Mouse (Mus musculus) adipocyte (in vitro differentiated cells): ENCODE data around the gene Nckap5.
"Not testable (repeated sequence)": the region's sequence is repeated elsewhere in the genome, so short reads cannot be mapped to it uniquely, and the experiment has no call there.

Experiments used
- DNase-seq: peaks from one replicate; pipeline ENCODE4 v3.0.0-alpha.2; 2016; ENCODE audit warnings: low spot score

Gene Nckap5

DNA sequence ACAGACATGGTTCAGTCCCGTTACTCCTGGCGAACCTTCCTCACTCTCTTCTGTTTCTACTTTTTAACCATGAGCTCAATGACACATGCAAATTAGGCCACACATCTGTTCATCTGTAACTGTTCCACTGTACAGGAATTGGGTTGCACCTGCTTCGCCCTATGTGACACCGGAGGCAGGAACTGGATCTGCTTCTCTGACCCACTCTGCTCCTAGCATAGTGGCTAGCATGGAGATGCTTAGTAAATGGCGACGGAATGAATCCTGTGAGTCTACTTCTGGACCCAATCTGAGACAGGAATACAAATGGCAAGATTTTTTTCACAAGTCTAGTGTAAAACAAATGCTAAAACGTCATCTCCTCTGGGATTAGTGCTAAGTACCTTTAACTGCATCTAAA lies 663.1 kb downstream of the Nckap5 start:
- no peak for DNase-seq

DNA sequence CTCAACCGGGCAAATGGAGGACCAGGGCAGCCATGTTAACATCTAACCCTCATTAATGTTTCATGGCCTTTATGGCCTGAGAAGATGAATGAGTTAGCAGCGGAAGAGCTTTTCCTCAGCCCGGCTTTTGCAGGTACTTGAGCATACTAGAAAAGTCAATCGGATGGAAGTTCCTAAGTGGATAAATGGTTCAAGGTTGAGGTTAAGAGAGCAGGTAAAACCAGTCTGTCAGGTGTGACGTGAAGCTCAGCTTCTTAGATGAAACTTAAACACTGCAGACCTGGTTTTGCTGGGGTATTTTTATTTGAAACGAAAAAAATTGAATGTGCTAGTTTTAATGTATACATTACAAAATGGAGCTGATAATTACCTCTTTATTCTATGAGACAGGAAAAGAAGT lies 671.3 kb downstream of the Nckap5 start:
- DNase-seq = no peak

DNA sequence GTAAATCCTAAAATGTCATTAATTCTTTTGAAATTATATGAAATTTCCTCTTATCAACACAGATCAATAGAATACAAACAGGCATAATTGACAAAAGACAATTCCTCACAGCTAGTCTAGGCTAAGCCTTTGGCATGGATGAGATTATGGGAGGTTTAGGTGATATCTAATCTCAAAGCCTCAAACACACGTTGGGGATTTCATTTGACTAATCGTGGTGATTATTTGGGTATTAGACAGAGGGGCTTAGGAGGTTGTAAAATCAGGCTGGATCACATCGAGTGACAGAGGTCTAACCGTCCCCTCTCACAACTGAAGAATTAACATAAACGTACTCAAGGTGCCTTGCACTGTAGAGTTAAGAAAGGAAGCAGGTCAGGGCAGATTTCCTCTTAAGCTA lies 674.8 kb downstream of the Nckap5 start:
- no peak for DNase-seq

DNA sequence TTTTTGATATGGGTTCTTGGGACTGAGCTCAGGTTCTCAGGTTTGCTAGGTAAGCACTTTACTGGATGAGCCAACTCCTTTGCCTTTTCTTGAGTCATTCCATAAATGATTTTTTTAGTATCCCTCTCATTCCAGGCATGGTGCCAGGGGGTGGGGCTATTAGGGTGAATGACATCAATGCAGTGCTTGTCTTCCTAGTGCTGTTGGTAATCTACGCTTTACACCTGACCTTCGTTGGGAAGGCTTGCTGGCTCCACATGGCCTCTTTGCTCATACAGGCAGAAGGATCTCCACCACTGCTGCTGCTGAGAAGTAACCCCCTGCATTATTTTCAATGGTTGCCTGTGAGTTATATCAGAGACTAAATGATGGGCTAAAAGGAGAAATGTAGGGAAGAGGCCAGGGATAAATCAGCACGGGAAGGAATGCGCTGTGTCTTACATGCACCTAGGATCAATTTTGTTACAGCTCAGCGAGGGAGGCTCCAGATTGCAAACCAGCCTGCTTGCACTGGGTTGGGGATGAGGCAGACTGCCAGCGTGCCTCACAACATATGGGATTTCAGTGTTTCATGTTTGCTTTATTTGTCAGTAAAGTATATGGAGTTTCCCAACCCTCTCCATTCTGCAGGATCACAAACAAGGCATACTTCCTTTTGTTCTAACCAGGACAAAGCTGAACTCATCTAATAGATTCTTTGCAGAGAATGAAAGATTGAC lies 676.9 kb downstream of the Nckap5 start:
- peak; percentile 2 for DNase-seq

DNA sequence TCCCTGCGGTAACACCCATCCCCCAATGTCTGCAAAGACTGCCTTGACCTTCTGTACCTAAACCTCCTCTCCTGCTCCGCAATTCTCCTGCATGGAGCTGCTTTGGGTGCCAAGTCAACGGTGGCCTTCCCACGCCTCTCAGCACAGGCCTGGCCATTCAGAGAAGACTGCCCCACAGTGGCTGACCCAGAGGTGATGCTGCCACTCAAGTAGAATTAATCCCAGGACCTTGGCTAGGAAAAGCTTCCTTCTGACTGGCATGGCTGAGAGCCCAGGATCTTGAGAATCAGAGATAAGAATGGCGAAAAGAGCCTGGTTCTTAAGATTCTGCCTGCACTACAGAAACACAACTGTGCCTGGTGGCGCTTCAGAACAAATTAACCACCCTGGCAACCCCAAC lies 678.4 kb downstream of the Nckap5 start:
- DNase-seq = peak; percentile 3

DNA sequence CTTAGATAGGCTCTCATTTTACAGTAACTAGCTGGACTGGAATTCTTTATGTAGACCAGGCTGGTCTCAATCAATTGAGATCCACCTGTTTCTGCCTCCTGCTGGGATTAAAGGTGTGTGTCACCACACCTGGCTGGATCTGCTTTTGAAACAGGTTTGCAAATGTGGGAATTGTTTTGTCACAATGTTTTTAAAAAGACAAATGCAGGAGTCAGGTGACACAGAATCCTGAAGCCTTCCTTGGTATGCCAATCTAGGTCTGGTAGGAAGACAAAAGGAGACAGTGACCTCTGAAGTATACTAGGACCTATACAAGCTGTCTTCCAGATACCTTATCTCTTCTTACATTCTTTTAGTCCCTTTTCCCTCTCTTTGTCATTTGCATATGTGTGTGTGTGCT lies 680.6 kb downstream of the Nckap5 start:
- DNase-seq = no peak

DNA sequence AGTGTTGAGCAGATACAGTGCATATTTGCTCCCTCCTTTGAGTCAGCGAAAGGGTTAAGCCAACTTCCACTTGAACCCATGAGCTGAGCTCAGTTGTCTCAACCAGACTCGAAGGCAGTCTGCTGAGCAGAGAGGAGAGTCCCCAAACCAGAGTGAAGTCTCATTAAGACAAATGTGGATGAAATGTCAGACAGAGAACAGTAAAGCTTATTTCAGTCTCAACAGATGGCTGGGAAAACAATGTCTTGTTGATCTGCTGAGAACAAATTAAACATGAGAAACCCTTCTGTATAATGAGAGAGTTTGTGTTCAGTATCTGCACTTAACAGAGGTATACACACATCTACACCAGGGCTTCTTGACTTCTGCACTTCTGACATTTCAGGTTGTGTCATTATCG lies 694.9 kb downstream of the Nckap5 start:
- no peak for DNase-seq

DNA sequence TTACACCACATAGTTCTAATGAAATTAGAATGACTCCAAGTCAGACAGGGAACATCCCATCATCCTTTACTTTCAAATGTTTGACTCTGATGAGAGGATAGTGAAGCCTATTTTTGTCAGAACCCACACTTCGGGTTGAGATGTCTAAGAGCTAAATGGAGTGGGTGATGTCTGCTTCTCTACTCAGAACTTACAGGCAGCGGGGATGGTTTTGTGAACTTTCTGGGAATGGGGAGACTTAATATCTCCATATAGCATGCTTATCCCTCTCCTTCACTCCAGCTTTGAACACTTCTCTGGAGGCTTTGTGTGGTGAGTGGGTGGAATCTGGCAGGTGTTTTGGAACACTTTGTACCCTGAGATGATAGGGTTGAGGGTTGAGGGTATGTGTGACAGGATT lies 698.3 kb downstream of the Nckap5 start:
- no peak for DNase-seq

DNA sequence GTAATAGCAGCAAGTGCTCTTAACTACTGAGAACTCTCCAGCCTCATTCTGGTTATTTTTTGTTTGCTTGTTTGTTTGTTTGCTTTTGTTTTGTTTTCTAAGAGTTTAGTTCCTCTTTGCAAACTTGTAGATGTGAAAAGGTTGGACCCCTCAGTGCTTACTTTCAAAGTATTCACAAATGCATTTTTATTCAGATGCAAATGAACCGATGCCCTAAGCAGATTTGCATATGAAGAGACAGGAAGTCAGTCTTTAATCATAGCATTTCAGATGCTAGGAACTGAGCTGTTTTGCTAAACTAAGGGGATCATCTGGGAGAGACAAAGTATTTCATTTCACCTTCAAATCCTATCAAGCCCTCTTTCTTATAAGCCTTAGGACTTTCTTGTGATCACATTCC lies 701.5 kb downstream of the Nckap5 start:
- no peak for DNase-seq

DNA sequence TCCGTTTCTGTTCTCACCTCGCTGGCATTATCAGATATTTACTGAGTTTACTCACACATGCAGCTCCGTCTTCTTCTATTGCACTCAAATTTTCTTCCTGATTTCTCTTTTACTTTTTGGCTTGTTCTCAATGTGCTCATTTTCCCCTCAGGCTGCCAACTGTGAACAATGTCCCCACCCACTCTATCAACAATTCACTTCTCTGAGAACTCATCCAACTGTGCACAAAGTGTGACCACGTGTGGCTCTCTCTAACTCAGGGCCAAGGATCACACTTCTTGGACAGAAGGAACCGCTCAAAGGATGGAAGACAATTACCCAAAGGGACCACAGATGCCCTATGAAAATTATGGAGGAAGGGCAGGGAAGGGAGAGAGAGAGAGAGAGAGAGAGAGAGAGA lies 707.5 kb downstream of the Nckap5 start:
- DNase-seq = peak; percentile 25

DNA sequence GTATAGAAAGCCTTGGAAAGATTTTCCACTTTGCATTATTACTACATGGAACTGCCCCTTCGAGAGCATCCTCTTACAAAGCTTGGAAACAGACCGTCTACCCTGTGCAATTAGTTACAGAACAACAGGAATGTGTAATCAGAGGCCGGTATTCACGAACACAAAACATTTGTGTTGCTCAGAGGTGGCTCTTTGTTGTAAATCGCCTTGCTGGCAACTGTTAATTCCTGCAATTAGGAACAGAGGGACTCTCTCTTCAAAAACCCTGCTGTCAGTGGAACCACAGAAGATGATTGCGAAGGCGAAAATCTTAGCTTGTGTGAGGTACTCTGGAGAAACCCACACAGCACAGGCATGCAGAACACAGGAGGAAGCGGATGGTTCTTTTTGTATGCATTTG lies 710.1 kb downstream of the Nckap5 start:
- no peak for DNase-seq

DNA sequence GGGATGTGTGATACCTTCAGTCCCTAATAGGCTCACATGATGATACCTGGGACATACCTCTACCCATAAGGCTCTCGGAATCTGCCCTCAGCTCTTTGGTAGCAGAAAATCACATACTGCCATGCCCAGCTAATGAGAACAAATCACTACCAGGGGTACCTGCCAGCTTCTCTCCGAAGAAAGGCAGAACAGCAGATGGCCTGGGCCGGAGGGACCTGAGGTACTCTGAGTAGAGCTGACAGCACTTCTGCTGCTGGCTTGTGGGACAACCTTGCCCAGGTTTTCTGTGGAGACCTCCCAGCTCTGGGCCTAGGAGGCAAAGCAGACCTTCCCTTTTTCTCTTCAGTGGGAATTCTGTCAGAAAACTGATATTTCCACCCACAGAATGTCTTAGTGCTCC lies 714.6 kb downstream of the Nckap5 start:
- DNase-seq = no peak

DNA sequence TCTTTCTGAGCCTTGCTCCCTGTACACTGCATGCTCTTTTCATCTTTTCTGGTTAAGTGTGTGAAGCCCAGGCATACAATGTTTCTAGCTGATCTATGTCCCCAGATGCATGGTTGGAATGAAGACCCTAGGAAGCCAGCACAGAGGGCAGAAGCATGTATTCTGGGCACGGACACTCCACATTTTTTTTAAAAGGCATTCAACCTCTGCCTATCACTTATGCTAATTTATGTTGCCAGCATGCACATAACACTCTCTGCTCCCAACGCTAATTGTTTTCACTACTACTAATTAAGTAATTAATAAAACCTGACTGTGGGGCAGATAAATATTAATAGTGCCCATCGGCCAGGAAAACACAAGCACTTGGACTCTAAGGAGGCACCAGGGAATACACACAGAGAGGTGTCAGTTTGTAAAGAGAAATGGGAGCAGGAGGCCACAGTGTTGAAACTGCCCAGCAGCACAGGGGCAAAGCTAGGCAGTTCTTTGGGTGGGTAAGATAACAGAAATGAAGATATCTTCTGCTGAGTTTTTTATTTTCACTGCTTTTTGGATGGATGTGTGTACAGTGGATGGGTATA lies 724.8 kb downstream of the Nckap5 start:
- no peak for DNase-seq

DNA sequence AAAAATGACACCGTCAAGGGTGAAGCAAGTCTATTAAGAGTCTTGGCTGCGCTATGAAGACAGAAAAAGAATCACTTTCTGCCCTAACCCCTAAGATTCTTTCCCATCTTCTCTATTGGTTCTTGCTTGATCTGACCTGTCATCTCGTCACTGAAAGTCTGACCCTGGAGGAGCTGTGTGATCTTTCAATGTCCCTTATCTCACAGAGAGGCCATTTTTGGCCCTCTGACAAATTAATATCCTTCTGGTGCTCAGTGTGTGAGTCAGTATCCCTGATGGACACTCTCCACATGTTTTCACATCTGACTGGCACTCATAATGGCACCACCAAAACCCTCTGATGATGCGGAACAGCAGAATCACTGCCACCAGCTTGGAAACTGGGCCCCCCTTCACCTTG lies 736.3 kb downstream of the Nckap5 start:
- no peak for DNase-seq

DNA sequence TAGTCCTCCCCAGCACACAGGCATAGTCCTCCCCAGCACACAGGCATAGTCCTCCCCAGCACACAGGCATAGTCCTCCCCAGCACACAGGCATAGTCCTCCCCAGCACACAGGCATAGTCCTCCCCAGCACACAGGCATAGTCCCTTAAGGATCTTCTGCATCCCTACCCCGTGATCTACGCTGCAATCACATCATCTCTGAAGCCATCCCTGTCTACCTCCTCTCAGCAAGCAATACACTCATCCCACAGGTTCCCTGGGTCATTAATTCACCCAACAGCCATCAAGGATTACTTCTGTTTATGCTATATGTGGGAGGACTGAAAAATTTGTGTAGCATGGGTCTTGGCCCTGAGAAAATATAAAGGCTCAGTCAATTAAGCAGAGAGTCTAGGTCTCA lies 738.6 kb downstream of the Nckap5 start:
- DNase-seq = not testable (repeated sequence)

DNA sequence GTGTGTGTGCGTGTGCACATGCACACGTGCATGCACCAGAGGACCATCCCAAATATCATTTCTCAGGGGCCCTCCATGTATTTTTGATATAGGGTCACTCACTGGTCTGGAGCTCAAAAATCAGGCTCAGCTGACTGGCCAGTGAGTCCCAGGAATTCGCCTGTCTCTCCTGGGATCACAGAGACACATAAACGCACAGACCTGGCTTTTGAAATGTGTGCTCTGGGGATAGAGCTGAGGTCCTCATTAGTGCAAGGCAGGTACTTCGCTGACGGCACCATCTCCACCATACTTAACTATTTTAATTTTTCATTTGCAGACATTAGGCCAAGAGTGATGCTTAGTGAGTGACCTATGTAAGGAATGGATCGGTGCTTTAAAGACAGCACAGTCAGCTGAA lies 743.4 kb downstream of the Nckap5 start:
- no peak for DNase-seq

DNA sequence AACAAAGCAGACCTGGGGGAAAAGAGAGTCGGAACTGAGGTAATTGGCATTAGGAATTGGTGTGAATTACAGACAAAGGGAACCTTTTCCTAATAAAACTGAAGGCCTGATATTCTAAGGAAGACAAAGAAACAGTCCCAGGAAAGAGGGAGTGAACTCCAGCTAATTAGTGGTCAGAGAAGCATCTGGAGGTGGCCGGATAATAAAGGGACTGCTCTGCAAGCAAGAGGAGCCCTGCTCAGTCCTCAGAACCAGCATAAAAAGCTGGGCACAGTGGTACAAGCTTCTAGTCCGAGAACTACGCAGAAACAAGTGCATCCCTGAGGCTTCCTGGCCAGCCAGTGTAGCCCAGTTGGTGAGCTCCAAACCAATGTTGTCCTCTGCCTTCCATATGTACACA lies 754.3 kb downstream of the Nckap5 start:
- no peak for DNase-seq

DNA sequence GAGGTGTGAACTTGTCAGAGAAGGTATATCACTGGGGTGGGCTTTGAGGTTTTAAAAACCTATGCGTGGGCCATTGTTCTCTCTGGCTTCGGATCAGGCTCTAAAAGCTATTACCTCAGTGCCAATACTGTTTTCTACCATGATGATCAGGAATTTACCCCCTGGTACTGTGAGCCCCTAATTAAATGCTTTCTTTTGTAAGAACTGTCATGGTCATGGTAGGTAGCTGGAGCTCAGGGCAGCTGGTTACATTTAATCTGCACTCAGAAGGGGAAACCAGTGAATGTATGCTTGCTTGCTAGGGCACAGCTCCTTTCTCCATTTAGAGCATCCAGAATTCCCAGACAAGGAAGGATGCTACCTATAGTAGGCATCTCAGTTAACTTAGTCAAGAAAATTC lies 759.7 kb downstream of the Nckap5 start:
- no peak for DNase-seq

DNA sequence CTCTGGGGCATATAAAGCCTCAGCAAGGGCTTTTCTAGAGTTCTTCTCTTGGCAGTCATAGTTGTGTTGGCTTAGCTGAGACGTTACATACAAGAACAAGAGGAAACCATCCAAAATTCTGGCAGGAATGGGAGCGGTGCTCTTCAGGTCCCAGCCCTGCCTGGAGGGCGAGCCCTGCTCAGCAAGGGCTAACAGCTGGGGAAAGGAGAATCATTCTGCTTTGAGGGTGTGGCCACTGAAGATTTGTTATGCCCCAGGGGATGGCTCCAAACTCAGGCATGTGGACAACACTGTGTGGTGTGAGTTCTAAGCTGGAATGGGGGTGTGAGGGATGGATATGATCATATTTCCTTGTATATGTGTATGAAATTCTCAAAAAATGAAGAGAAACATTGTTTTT lies 779.1 kb downstream of the Nckap5 start:
- peak; percentile 5 for DNase-seq

DNA sequence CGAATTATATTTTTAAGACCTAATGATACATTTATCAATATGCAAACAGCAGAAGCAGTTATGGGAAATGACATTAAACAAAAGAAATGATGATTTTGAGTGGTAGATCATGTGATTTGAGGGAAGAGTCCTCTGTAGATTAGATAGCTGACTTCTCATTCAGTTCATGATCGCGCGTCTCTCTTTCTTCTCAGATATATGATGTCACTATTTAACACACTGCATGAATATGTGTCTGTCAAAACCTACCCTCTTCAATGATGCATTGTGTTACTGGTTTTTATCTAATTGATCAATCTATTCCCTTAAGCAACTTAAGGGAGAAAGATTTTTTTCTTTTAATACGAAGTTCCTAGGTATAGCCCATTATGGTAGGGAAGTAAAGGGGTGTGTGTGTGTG lies 787.7 kb downstream of the Nckap5 start:
- DNase-seq = no peak

DNA sequence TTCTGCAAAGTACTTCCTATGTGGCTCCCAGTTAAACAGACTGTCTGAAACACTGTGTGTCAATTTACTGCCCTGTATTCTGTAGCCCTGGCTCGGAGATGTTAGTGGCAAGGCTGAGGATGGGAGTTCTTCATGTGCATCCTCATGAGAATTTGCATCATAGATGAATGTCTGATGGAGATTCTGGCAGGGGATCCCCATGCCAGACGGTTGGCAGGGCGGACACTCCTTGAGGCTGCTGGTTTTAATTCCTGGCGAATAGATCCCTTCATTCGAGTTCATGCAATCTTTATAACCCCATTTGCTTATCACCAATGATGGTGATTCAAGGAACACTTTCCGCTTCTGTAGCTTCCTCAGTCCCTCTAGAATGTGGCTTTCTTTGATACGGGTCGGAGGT lies 803.1 kb downstream of the Nckap5 start:
- DNase-seq = no peak

DNA sequence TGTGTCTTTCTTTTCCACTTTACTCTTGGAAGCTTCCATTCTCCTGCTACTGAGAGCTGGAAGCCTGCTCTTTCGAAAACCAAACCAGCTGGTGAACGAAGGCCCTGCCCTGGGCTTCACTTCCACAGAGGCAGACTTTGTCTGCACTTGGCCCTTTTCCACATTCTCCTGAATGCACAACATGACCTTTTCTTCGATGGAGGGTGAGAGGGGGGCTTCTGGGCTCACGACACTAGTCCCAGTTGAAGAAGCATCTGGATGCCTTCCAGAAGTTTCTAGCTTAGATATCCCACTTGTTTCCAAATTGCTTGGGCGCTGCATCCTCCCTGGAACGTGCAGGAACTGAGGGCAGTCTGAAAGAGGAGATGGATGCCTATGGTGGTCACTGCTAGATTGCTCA lies 806.1 kb downstream of the Nckap5 start:
- DNase-seq = no peak

DNA sequence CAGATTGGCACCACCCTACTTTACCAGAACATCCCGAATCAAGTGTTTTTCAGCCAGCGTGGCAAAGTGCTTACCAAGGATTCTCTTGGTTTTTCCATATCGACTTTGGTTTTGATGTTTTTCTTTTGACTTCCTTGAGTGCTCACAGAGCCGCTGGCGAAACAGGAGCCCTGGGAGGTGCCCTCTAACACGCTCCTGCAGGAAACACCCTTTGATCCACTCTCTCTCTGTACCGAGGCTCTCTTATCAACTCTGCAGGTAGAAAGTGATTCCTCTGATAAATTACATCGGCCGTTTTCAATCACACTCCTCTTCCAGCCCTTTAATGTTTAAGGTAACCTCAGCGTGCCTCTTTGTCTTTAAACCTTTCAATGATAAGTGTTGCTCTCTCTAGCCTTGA lies 807.6 kb downstream of the Nckap5 start:
- no peak for DNase-seq

DNA sequence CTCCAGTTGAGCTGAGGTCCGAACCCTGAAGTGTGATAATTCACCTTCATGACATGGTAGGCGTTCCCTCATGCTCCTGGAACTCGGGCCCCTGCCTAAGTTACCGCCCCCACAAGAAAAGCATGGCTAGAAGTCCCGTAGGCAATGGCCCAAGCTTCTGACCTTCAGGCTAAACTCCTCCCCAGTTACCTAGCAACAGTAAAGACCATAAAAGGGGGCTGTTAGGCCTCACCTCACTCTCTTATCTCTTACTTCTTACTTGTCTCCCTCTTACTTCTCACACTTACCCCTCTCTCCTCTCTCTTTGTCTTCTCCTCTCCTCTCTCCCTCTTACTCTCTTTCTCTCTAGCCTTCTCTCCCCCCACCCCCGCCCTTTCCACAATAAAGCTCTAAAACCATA lies 811.9 kb downstream of the Nckap5 start:
- not testable (repeated sequence) for DNase-seq
